Mouse (Mus musculus) CD4-positive helper T cell, adult 2 months (primary cell): ENCODE measurements around the gene Rnf41.

Source experiments
- DNase-seq: peaks from one replicate; pipeline ENCODE4 v3.0.0-alpha.2; 2012; ENCODE audit warnings: low read depth, missing footprints, low spot score

Rnf41 gene

DNA sequence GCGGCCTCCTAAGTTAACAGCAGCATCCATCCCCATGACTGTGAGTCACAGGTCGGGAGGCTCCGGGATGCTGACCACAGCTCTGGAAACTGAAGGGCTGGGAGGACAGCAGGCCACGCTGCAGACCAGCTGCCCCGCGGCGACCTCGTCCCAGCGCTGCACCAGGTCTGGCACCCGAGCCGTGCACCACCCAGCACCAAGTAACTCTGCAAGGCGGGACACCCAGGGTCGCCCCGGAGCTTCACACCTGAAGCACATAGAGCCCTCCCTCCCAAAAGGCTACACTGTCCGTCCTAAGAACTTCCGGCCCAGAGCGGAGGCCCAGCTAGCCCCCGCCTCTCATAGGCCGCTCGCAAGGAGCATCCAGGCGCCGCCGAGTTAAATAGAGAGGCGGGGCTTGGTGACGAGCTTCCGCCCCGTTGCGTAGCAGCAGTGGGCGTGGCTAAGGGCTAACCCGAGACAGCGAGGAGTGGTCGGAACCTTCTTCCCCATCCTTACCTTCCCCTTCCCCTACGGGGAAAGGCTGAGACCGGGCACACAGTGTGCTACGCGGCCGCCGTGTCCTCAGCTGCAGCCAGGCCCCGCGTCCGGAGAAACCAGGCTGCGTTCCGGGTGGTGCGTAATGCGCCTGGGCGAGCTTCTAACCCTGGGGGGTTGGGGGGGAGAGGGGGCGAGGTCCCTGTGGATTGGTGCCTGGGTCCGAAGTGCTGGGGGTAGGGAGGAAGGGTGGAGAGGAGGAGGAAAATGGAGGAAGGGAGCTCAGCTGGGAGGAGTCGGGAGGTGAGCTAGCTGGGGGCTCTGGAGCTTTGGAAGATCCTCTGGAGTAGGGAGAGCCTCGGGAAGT, at the start of gene Rnf41, which contains the start of gene Nabp2:
TSS of gene Rnf41 (plus strand) at position 447 of the 844 bp plus-strand sequence.
TSS of gene Nabp2 (minus strand) at position 282 of the 844 bp plus-strand sequence.
- peak; percentile 95 for DNase-seq

DNA sequence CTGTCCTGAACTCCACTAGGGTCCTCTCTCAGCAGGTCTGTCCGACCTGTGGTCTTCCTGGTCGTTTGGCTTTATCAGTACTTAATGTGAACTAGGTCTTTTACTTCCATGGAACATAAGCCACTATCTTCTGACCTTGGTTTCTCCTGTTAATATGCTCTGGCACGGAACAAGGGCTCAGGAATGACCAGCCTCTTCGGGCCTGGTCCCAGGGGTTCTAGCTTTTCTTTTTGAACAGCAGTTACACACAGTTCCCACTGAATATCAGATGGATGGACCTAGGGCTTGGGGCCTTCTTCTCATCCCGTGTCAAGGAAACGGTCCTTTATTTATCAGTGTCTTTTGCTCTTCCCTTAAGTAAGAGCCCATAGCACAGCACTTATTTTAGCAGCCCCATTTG, 49.6 kb upstream of the Rnf41 start:
- DNase-seq = no peak

DNA sequence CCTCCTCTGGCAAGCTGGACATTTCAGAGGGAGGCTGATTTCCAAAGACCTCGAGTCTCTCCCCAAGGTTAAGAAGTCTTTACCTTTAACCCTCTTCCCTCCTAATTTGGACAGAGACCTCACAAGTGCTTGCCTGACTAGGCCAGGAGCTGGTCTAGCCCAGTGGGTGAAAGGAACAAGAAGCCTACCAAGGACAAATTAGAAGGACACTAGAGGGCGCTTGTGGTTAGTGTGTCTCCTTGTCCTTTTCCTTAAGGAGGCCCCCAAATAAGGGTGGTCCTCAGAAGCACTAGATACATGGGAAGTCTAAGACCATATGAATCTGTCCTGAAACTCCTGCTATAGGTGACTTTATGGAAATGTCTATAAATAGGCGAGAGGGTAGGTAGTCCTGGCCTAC, 48.9 kb upstream of the Rnf41 start:
- no peak for DNase-seq

DNA sequence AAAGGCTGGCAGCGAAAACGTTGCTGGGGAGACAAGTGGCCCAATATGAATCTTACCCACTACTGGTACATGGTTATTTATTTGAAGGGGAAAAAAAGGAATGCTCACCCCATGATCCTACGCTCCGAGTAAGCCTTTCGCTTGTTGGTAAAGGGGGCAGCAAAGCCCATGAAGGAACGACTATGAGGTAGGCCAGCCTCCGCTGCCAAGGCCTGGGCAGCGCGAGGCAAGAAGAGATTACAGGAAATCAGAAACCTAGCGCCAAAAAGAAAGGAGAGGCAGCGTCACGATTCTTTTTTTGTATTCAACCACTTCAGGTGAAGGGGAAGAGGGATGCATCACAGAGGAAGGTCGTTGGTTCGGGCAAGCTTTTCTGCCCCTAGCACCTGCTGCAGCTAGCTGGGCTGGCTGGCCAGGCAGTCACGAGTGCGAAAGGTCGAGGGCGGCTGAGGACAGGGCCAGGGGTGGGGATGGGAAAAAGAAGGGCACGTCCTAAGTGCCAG, 43.5 kb upstream of the Rnf41 start:
- peak; percentile 47 for DNase-seq

DNA sequence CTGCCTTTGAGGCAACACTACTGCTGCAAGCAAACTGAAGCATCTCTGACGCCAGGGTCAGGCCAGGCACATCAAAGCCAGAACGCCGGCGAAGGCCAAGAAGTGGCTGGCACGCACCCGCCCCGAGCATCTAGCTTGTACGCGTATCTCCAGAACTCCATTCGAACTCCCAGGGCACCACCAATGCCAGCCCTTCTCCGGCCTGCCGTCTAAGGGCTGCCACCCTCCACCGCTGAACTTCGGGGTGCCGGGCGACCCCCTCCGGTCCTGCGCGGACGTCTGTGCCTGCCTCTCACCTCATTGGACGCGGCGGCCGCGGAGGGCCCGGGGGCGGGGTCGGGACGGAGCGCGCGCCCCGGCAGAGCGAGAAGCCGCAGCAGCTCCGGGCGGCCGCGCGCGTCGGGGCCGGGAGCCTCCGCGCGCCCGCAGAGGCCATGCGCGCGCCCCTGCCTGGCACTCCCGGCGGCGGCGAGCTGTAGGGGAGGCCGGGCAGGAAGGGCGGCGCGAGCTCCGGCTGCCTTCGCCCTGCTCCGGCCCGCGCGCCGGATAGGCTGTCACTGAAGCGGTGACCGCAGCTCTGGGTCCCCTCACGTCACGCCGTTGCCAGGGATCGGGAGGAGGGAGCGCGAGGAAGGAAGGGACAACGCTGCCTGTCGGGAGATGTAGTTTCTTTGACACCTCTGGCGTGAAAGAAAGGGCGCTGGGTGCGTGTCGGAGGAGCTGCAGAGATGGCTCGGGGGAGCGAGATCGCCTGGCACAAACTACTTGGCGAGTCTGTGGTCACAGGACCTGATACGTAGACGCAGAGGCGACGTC, 42.8 kb upstream of the Rnf41 start, which contains the start of gene Coq10a:
TSS of gene Coq10a (minus strand) at position 596 of the 816 bp plus-strand sequence.
- peak; percentile 96 for DNase-seq

DNA sequence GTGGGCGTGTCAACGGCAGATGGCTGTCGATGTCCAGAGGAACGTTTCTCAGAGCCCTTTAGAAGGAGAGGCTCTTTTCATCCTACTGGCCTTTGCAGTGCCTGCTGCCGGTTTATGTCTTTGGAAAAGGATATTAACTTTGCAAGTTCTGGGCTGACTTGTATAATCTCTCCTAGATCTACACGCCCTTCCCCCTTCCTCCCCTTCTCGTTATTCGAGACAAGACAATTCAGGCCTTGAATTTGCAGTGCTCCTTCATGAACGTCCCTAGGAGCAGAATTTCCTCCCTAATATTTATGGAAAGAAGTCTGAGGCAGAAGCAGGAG, 42.3 kb upstream of the Rnf41 start:
- DNase-seq = no peak

DNA sequence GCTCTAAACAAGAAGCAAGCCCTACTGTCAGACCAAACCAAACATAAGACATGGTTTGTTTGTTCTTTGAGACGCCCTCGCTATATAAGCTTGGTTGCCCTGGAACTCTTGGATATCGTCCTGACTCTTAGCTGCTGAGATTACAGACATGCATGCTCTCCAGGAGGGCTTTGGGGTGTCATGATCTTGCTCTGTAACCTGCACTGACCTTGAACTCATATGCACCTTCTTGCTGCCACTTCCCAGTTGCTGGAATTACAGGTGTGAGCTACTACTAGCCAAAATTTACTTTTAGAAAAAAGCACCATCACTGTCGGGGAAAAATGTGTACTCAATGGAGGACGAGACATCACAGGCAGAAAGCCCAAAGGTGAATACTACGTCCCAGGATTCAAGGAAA, 41.9 kb upstream of the Rnf41 start:
- DNase-seq = no peak

DNA sequence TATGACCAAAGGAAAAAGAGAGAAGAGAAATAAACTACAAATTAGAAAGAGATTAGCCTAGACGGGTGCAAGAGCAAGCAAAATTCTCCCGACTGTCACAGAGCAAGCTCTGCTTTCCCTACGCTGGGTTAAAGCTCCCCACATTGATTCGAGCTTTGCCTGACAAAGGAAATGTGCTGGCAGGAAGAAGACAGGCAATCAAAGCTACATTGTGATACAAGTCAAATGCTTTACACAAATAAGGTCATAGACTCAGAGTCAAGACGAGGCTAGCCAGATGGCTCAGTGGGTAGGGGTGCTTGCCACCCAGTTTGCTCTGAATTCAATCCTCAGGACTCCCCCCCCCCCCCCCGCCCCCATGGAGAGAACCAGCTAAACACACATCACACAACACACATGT, 41.4 kb upstream of the Rnf41 start:
- DNase-seq = no peak

DNA sequence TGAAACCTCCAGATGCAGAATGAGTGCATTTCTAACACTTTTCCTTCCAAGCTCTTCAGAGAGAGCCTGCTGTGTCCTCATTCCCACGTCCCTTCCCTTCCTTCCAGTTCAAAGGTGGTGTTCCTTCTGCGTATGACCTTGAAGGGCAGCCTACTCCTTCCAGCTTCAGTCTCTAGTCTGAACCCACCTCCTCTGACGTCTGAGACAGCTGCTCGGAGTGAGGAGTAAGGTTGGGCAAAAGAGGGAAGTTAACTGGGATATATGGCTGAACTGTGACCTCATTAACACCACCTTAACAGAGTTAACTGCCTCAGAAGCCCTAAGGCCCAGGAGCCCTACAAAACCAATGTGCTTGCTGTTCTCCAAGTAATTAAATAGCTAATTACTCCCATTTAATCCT, 40.9 kb upstream of the Rnf41 start:
- no peak for DNase-seq

DNA sequence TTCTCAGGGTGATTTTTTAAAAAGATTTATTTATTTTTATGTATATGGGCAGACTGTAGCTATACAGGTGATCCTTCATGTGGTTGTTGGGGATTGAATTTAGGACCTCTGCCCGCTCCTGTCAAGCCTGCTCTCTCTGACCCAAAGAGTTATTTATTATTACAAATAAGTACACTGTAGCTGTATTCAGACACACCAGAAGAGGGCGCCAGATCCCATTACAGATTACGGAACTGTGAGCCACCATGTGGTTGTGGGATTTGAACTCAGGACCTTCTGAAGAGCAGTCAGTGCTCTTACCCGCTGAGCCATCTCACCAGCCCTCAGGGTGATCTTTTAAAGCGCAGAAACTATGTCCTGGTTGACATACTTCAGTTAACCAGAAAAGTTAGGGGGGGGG, 39.3 kb upstream of the Rnf41 start:
- no peak for DNase-seq

DNA sequence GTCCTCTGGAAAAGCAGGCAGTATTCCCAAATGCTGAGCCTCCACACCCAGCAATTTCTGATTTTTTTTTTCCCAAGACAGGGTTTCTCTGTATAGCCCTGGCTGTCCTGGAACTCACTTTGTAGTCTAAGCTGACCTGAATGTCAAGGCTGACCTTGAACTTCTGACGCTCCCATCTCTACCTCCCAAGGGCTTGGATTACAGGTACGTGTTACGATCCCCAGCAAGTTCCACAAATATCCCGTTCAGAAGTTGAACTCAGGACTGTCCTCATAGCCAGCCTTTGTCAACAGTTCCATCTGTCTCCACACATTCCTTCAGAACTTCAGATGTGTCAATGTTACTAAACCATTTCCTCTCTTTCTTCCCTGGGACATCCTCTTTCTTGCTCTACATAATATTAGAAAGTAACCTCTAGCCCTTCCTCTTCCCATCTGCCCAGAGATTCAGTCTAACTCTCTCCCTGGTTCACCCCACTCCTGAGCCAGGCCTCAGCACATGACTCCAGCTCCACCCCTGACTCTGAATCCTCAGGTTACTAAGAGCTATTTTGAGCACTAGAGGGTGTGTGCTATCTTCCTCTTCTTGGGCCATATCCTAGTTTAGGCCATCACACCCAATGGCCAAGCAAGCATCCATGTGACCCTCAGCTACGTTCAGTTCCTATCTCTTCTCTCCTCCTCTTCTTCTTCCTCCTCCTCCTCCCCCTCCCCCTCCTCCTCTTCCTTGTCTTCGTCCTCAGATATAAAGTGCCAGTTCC, 38.3 kb upstream of the Rnf41 start:
- DNase-seq = no peak

DNA sequence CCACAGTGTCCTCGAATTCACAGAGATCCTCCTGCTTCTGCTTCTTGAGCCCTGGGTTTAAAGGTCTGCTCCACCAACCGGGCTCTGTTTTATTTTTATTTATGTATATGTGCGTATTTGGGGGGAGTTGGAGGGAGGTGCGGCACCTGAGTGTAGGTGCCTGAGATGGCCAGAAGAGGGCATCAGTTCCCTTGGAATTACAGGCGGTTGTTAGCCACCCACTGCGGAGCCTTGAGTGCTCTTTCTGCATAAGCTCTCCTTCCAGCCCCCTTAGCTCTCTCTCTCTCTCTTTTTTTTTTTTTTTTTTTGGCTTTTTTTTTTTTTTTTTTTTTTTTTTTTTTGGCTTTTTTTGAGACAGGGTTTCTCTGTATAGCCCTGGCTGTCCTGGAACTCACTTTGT, 37.1 kb upstream of the Rnf41 start:
- peak; percentile 46 for DNase-seq

DNA sequence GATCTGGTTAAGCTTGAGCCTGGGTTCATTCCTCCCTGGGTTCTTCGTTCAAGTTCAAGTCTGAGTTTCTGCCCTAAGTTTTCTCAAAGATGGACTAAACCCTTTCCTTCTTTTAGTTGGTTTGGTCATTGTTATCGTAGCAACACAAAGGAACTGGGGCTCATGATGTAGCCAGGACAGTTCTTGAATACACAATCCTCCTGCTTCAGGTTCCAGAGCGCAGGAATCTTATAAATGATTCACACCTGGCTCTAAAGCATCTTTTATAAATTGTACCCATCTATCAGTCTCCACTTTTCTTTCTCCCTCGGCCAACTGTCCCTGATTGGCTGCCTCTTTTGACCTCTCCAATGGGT, 35.4 kb upstream of the Rnf41 start:
- no peak for DNase-seq

DNA sequence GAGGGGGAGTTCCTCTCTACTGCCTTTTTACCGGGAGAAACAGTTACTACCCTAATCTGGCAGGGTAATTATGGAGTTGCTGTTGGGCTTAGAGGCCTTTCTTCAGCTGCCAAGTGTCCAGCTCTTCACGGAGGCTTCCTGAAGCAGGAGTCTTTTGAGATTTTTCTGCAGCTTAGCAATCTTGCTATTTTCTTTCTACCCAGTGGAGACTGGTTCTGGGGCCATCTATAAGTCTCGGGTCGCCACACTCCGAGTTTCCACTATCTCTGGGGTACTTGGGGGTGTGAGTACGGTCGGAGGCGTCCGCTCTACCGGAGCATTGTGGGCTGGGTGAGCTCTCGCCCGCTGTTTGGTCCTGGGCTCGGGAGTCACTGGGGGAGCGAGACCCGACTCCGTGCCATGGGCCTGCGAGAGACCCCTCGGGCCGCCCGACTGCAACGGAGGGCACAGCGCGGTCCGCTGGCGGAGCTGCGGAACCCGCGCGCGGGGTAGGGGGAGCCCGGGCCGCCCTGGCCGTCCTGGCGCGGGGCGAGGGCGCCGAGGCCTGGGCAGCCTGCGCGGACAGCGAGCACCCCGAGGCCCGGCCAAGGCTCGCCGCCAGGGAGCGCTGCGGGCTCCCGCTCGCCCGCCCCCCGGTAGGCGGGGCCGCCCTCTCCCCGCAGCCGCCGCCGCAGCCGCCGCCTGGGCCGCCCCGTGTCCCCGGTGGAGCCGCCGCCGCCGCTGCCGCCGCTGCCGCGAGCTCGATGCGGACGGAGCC, 34.8 kb upstream of the Rnf41 start, which contains the start of gene Ankrd52:
TSS of gene Ankrd52 (plus strand) at position 661 of the 757 bp plus-strand sequence.
- DNase-seq = peak; percentile 87

DNA sequence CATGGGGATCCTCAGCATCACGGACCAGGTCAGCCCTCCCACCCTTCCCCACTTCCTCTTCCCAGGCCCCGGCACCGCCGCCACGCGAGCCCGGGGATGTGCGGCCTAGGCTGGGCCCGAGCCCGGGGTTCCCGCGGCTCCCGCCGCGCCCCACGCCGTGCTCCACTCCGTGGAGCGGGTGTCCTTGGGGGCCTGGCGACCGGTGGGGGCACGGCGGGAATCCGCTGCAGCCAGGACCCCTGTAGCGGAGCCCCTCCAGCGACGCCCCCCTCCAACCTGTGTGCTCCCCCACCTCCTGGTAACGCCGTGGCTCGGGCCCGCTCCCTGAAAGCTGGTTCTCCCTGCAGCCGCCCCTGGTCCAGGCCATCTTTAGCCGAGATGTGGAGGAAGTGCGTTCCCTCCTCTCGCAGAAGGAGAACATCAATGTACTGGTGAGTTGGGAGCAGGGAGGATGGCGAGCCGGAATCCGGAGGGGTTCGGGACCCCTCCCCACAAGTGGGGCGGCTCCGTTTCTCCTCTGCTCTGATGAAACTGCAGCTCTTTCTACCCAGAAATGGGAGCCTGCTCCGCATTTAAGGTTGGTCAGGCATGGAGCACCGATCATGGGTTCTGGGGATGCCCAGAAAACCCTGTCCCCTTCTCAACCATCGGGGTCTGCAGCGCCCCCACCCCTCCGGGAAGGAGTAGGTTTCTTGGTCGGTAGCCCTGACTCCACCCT, 34.1 kb upstream of the Rnf41 start:
- DNase-seq = no peak

DNA sequence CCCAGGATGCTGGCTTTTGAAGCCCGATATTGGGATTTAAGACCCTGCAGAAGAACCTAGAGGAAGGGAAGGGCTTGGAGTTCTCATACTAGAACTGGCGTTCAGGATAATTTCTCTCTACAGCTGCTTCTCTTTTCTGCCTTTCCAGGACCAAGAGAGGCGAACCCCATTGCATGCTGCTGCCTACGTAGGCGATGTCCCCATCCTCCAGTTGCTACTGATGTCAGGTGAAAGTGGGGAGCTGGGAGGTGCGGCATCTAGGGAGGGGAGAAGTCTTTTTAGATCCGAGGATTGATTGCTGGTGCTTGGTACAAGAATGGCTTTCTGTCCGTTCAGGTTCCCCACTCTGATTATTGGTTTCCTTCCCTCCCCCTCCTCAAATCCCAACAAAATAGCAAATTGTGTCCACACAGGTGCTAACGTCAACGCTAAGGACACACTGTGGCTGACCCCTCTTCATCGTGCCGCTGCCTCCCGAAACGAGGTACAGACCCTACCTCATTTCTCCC, 33.5 kb upstream of the Rnf41 start:
- DNase-seq = no peak

DNA sequence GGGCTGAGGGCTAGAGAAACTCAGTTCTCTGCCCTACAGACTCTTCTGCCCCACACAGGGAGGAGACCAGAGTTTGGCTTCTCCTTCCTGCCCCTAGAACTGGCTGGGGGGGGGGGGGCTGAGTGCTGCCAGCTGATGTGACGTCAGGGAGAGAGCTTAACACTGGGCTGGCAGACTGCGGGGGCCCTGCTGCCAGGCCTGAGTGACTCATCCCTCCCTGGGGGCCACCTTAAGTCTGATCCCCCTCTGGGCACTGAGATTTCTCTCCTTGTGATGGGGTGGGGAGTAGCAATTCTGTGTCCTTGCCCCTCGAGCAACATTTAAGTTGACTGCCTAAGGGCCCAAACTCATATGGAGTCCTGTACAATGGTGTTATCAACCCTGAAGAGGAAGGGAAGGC, 33.0 kb upstream of the Rnf41 start:
- no peak for DNase-seq

DNA sequence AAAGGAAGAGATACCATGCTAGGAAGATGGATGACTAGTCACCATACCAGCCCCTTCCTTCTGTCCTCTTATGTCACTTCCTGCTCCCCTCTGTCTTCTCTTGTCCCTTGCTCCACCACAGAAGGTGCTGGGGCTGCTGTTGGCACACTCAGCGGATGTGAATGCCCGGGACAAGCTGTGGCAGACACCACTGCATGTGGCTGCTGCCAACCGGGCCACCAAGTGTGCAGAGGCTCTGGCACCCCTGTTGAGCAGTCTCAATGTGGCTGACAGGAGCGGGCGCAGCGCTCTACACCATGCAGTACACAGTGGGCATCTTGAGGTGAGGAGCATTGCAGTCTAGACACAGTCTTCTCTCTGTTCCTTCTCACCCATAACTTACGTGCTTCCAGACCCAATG, 32.2 kb upstream of the Rnf41 start:
- no peak for DNase-seq

DNA sequence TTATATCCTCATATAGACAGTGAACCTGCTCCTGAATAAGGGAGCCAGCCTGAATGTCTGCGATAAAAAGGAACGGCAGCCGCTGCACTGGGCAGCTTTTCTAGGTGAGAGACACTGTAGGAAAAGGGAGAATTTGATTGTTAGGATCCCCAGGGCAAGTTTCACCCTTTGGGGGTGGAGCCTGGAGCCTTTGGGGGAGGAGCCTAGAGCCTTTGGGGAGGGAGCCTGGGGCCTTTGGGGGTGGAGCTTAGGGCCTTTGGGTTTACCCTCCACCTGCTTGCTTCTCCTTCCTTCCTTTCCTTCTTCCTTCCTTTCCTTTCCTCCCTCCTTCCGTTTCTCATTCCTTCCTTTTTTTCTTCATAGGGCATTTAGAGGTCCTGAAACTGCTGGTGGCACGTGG, 30.9 kb upstream of the Rnf41 start:
- peak; percentile 37 for DNase-seq

DNA sequence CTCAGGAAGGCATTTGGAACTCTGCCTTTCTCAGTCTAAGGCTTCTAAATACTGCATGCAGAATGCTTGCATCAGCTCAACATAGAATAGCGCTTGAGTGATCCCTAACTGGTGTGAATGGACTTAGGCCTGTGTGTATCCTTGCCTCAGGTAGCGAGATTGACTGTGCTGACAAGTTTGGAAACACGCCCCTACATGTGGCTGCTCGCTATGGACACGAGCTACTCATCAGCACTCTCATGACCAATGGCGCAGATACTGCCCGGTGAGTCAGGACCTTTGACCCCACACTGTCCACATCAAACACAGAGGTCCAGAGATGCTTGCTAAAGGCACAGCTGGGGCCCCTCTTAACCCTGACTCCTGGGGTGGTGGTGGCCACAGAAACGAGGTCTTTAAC, 29.0 kb upstream of the Rnf41 start:
- DNase-seq = no peak
